Mouse (Mus musculus) A20 (cell line): ENCODE measurements around the gene Rabggta.

Experiments
- DNase-seq: peaks from one replicate; pipeline ENCODE4 v3.0.0-alpha.2; 2011; ENCODE audit warnings: low read depth, low spot score

Rabggta gene

DNA sequence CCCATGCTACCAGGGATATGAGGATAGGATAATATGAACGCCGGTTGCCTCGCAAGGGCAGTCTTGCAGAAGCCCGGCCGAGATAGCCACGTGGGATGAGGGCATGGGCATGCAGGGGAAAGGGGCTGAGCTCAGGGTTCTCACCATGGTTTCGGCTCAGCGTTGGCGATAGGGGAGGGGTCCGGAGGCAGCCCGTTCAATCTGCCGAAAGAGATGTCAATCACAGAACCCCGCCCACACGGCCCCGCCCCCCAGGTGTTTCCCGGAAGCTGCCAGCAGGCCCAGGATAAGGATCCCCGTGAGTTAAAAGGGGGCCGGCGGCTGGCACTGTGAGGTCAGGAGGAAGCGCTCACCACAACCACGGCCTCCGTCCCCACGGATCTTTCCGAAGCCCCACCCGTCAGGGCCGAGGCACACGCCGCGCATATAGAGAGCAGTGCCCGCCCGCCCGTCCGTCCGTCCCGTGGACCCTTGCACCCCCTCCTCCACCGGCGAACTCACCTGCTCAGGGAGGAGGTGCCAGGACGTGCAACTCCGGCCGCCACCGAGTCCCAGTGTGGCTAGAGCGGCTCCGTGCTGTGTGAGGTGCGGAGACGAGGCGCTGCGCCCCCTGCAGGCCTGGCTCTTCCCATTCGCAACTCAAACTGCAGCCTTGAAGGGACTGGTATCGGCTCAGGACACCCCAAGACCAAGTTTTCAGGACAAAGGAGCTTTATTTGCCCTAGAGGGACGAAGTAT is at the start of gene Rabggta:
Gene Rabggta, minus strand, starts transcription at position 564 of the 738 bp plus-strand sequence.
- peak; percentile 98 for DNase-seq

DNA sequence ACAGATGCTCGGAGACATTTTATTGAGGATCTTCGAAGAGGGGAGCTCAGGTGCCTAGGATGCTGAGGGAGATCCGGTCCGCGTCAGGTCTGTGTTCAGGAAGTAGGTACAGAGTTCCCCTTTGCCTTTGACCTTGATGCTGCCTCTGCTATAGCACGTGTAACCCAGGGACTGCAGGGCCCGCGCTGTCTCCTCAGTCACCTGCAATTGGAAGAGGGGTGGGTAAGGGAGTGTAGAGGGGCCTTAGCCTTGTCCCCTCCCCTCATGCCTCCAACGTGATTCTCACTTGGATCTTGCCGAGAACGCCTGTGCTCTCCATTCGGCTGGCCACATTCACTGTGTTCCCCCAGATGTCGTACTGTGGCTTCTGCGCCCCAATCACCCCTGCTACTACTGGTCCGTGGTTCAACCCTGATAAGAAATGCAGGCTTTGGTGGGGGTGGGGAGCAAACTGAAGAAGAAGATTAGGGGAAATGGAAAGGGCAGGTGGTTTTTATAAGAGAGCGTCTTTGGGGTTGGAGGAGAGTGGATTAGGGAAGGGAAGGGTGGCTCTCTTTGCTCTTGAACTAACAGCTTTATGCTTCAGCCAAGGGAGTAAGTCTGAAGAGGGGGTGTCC is 47.1 kb upstream of the Rabggta start:
- no peak for DNase-seq

- DNase-seq: no peak
Observed at GRCm38 (mm10) chr14:55768555-55768954, 46.5 kb upstream of the Rabggta start.

DNA sequence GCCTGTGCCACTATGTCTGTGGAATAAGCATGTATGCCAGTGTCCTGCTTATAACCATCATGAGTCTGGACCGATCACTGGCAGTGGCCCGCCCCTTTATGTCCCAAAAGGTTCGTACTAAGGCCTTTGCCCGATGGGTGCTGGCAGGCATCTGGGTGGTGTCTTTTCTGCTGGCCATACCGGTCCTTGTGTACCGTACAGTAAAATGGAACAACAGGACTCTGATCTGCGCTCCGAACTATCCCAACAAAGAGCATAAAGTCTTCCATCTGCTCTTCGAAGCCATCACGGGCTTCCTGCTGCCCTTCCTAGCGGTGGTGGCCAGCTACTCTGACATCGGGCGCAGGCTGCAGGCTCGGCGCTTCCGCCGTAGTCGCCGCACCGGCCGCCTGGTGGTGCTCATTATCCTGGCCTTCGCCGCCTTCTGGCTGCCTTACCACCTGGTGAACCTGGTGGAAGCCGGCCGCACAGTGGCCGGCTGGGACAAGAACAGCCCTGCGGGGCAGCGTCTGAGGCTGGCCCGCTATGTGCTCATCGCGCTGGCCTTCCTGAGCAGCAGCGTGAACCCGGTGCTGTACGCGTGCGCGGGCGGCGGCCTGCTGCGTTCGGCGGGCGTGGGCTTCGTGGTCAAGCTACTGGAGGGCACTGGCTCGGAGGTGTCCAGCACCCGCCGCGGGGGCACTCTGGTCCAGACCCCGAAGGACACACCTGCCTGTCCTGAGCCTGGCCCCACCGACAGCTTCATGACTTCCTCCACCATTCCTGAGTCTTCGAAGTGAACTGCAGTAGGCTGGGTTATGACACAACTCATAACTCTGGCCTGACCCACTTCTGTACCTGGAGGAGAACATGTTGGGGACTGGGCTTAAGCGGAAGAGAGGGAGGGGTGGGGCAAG is 45.7 kb upstream of the Rabggta start:
- no peak for DNase-seq

DNA sequence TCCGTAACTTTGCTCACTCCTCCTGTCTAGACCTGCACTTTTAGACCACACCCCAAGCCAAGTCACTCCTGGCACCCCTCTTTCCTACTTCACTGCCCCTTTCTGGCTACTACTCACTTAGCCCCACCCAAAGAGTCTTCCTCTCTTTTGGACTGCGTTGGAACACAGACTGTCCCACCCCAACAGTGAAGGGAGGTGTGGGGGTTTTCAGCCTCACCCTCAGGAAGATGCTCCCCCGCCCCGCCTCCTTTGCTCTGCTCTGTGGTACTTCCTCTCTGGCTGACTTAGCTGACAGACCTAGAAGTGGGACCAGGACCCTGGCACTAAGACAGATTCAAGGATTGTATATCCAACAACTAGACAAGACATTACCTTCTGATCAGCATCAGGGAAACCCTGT is 43.6 kb upstream of the Rabggta start, which contains the start of gene Ltb4r1:
Gene Ltb4r1, plus strand, starts transcription at position 267 of the 400 bp plus-strand sequence.
- DNase-seq: no peak

GRCm38 (mm10) chr14:55763166-55763565 is 41.1 kb upstream of the Rabggta start:
- DNase-seq: no peak

GRCm38 (mm10) chr14:55762001-55762821 is 40.1 kb upstream of the Rabggta start:
- DNase-seq: no peak

GRCm38 (mm10) chr14:55761163-55761562 is 39.1 kb upstream of the Rabggta start, which contains the start of gene Ltb4r2:
Gene Ltb4r2, plus strand, starts transcription at chr14:55761428.
- DNase-seq: no peak

- peak; percentile 82 for DNase-seq
Observed at GRCm38 (mm10) chr14:55760156-55760555, 38.1 kb upstream of the Rabggta start.

- DNase-seq: peak; percentile 45
Observed at GRCm38 (mm10) chr14:55758363-55758784, 36.3 kb upstream of the Rabggta start, which contains the start of gene Cideb. Gene Cideb, minus strand, starts transcription at chr14:55758458.

GRCm38 (mm10) chr14:55757566-55757965 is 35.5 kb upstream of the Rabggta start:
- no peak for DNase-seq

GRCm38 (mm10) chr14:55747051-55747847 is 25.2 kb upstream of the Rabggta start:
- peak; percentile 42 for DNase-seq

DNA sequence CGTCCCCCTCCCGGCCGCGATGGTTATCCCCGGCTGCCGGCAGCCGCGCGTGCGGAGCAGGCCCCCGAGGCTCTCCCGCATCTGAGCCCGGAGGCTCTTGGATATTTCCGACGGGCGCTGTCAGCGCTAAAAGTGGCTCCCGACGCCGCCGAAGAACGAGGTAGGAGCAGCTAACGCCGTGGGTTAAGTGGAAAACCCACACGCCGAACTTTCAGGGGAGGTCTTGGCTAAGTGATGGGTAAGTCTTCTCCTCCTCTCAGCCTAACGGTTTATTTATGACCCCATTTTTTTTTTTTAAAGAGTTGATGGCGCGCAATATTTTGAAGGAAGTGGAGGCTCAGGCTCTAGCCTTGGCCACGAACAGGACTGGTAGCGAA is 23.8 kb upstream of the Rabggta start:
- DNase-seq: no peak

- DNase-seq: peak; percentile 92
Observed at GRCm38 (mm10) chr14:55745180-55745860, 23.3 kb upstream of the Rabggta start, which contains the start of the genes Dhrs1 and Nop9. Gene Dhrs1, minus strand, starts transcription at chr14:55745690. Gene Nop9, plus strand, starts transcription at chr14:55745693.

GRCm38 (mm10) chr14:55743711-55744110 is 21.6 kb upstream of the Rabggta start:
- DNase-seq: peak; percentile 93

GRCm38 (mm10) chr14:55737086-55737687 is 15.1 kb upstream of the Rabggta start:
- no peak for DNase-seq

- no peak for DNase-seq
Observed at GRCm38 (mm10) chr14:55735758-55736157, 13.7 kb upstream of the Rabggta start.

- DNase-seq: no peak
Observed at GRCm38 (mm10) chr14:55735334-55735733, 13.3 kb upstream of the Rabggta start.

- DNase-seq: no peak
Observed at GRCm38 (mm10) chr14:55734869-55735268, 12.8 kb upstream of the Rabggta start.
